Mouse (Mus musculus) myocyte (in vitro differentiated cells): ENCODE measurements around the gene Rbck1. TPM values are rescaled to one million over a fixed set of nuclear protein-coding genes. Genes with fewer than 3 reads are reported as not detected.

ENCODE experiments used
- H3K27me3 ChIP-seq: one replicate; pipeline ENCODE4 v1.6.1; 2011; ENCODE audit not compliant: control insufficient read depth, insufficient read depth, insufficient read length
- H3K36me3 ChIP-seq: one replicate; pipeline ENCODE4 v1.6.1; 2011; ENCODE audit not compliant: control insufficient read depth, insufficient read depth
- H3K4me2 ChIP-seq: one replicate; pipeline ENCODE4 v1.6.1; 2011; ENCODE audit warnings: low read depth, control low read depth
- H3K4me3 ChIP-seq: one replicate; pipeline ENCODE4 v1.5.1; 2011; ENCODE audit warnings: mild to moderate bottlenecking, control low read depth, moderate library complexity
- H3K79me2 ChIP-seq: one replicate; pipeline ENCODE4 v1.6.1; 2011; ENCODE audit not compliant: control insufficient read depth, insufficient read depth
- H3ac ChIP-seq: one replicate; pipeline ENCODE4 v1.6.1; 2011; ENCODE audit not compliant: control insufficient read depth, insufficient read length
- CEBPB ChIP-seq: IDR thresholded peaks from 2 replicates; pipeline ENCODE4 v1.6.1; 2011; ENCODE audit warnings: mild to moderate bottlenecking, moderate library complexity; ENCODE audit not compliant: poor library complexity, insufficient read depth, severe bottlenecking
- E2F4 ChIP-seq: IDR thresholded peaks from one replicate; pipeline ENCODE4 v1.6.1; 2011; ENCODE audit warnings: mild to moderate bottlenecking, control low read depth, moderate library complexity; ENCODE audit not compliant: insufficient read depth
- MAX ChIP-seq: IDR thresholded peaks from one replicate; pipeline ENCODE4 v1.6.1; 2011; ENCODE audit warnings: low read depth, mild to moderate bottlenecking, control low read depth
- MYOD1 ChIP-seq, 3 experiments: IDR thresholded peaks; one replicate each; pipeline ENCODE4 v1.6.1; 2011; ENCODE audit warnings: control low read depth in 2 of 3, low read depth in 2 of 3, mild to moderate bottlenecking in 2 of 3, moderate library complexity in 1 of 3; ENCODE audit not compliant: insufficient read length in 2 of 3, control insufficient read depth in 1 of 3
- MYOG ChIP-seq, 3 experiments: IDR thresholded peaks; one replicate each; pipeline ENCODE4 v1.6.1; 2011; ENCODE audit warnings: control low read depth in 2 of 3, low read depth in 2 of 3, mild to moderate bottlenecking in 2 of 3; ENCODE audit not compliant: insufficient read length in 2 of 3, control insufficient read depth in 1 of 3, insufficient read depth in 1 of 3
- POLR2A ChIP-seq: IDR thresholded peaks from one replicate; pipeline ENCODE4 v1.6.1; 2011; ENCODE audit warnings: low read depth, mild to moderate bottlenecking, control low read depth, moderate library complexity; ENCODE audit not compliant: insufficient read length
- POLR2AphosphoS2 ChIP-seq: IDR thresholded peaks from one replicate; pipeline ENCODE4 v1.6.1; 2011; ENCODE audit warnings: low read depth, control low read depth; ENCODE audit not compliant: insufficient read length
- REST ChIP-seq: IDR thresholded peaks from one replicate; pipeline ENCODE4 v1.6.1; 2011; ENCODE audit warnings: mild to moderate bottlenecking, control low read depth, moderate library complexity; ENCODE audit not compliant: insufficient read depth, insufficient read length
- SRF ChIP-seq: IDR thresholded peaks from one replicate; pipeline ENCODE4 v1.6.1; 2011; ENCODE audit warnings: low read depth; ENCODE audit not compliant: control insufficient read depth, insufficient read length
- TCF12 ChIP-seq: IDR thresholded peaks from one replicate; pipeline ENCODE4 v1.6.1; 2011; ENCODE audit warnings: mild to moderate bottlenecking, control low read depth; ENCODE audit not compliant: poor library complexity, insufficient read depth, severe bottlenecking
- TCF3 ChIP-seq: IDR thresholded peaks from one replicate; pipeline ENCODE4 v1.6.1; 2011; ENCODE audit warnings: low read depth, control low read depth; ENCODE audit not compliant: insufficient read length
- USF1 ChIP-seq: IDR thresholded peaks from one replicate; pipeline ENCODE4 v1.6.1; 2011; ENCODE audit warnings: low read depth, mild to moderate bottlenecking, control low read depth, moderate library complexity
- polyA plus RNA-seq: library from polyadenylated mRNA; unstranded; fragments of >200 nt; fragmentation: generic; extraction: Trizol; gene quantifications from one replicate; pipeline ENCODE4 v1.2.1, GENCODE M21; 2012; ENCODE audit warnings: missing spikeins

The Rbck1 gene
- polyA plus RNA-seq, 1 experiment: 73.3 TPM

DNA sequence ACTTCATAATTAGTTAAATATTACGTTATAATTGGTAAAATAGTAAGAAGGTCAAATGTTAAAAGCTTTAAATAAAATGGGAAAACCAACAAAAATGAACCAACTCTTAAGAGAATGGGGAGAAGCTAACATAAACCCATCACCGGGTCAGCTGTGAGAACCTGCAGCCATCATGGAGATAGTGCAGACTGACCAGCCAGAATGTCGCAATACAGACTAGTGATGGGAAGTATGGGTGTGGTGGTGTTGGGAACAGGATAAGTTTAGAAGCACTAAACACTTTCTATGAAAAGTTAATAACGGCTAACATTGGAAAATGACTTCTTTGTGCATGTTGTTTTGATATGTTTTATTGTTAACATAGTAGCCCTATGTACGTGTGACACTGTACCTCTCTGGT, 44.9 kb downstream of the Rbck1 start:
- no peaks in the 10 kb centered on the region for H3K27me3 ChIP-seq
- H3K79me2 ChIP-seq: no peaks in the 10 kb centered on the region
- no peak for TF ChIP-seq MYOD1 (IDR thresholded peaks at IDR 0.05; ENCODE audit: control insufficient read depth in 1 of 3, insufficient read length in 2 of 3, low read depth in 2 of 3)
- TF ChIP-seq CEBPB: peak; percentile 52; the same call in 1 of the 2 replicates
- no peak overlapping the region for H3K4me2 ChIP-seq
- H3K36me3 ChIP-seq: peaks cover 51% of the 10 kb centered on the region
- no peak overlapping the region for H3K4me3 ChIP-seq
- H3ac ChIP-seq: no peak overlapping the region

DNA sequence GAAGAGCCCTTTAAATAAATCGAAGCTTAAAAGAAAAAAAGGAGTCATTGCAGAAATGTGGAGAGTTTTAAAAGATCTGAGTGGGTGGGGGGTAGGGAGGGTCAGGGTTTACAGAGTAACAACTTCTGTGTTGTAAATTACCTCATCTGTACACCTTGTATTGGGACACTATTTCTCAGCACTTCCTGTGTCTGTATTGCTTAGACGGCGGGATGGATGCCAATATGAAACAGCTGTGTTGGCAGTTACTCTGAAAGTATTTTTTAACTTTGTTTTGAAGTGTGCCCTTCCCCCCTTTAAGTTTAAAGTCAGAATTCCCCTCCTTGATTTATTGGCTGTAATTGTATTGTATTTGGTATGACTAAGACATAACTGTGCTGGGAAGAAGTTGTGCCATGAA, 51.0 kb downstream of the Rbck1 start:
- Histone ChIP-seq H3K27me3 (no peaks in the 10 kb centered on the region), H3K79me2 (no peaks in the 10 kb centered on the region), H3K36me3 (peaks cover 72% of the 10 kb centered on the region), H3ac (no peak overlapping the region), H3K4me2 (no peak overlapping the region), H3K4me3 (no peak overlapping the region)
- no peak for TF ChIP-seq MYOG (IDR thresholded peaks at IDR 0.05; ENCODE audit: control insufficient read depth in 1 of 3, insufficient read depth in 1 of 3, insufficient read length in 2 of 3, low read depth in 2 of 3)
- TF ChIP-seq SRF: no peak
- TF ChIP-seq TCF3: no peak
- no peak for TF ChIP-seq E2F4
- TF ChIP-seq POLR2AphosphoS2: no peak
- TF ChIP-seq MAX: no peak
- no peak for TF ChIP-seq REST
- no peak for TF ChIP-seq CEBPB
- TF ChIP-seq TCF12: no peak
- no peak for TF ChIP-seq USF1
- TF ChIP-seq MYOD1 (IDR thresholded peaks at IDR 0.05; ENCODE audit: control insufficient read depth in 1 of 3, insufficient read length in 2 of 3, low read depth in 2 of 3): no peak
- TF ChIP-seq POLR2A: no peak

DNA sequence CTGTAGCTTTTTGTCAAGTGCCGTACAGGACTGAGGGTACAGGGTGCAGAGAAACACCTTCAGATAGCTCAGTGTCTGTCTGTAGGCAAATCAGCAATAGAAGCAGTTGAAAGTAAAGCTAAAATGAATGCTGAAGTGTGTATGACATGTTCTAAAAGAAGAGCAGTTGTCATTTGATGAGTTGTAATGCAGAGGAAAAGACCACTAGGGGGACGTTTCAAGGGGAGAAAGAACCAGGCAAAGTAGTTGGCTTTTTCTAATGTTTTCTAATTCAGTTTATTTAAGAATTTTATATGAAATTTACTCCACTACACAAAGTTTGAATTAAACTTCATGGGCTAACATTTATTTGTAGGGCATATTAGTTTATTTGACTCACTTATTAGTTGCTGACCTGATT, 58.8 kb downstream of the Rbck1 start:
- Histone ChIP-seq H3K27me3 (no peaks in the 10 kb centered on the region), H3K36me3 (peaks cover 70% of the 10 kb centered on the region), H3K4me2 (no peak overlapping the region), H3K79me2 (no peaks in the 10 kb centered on the region), H3ac (no peak overlapping the region), H3K4me3 (no peak overlapping the region)
- no peak for TF ChIP-seq CEBPB
- no peak for TF ChIP-seq REST
- TF ChIP-seq SRF: no peak
- no peak for TF ChIP-seq MYOD1 (IDR thresholded peaks at IDR 0.05; ENCODE audit: control insufficient read depth in 1 of 3, insufficient read length in 2 of 3, low read depth in 2 of 3)
- TF ChIP-seq TCF12: no peak
- no peak for TF ChIP-seq TCF3
- TF ChIP-seq POLR2AphosphoS2: no peak
- no peak for TF ChIP-seq MYOG (IDR thresholded peaks at IDR 0.05; ENCODE audit: control insufficient read depth in 1 of 3, insufficient read depth in 1 of 3, insufficient read length in 2 of 3, low read depth in 2 of 3)
- TF ChIP-seq USF1: no peak
- no peak for TF ChIP-seq MAX
- TF ChIP-seq E2F4: no peak
- TF ChIP-seq POLR2A: no peak

Other genes starting within 250 kb of the Rbck1 start
- 21.7 TPM for gene Srxn1, start 227.1 kb downstream of the Rbck1 start, polyA plus RNA-seq
- gene Tcf15, start 189.1 kb downstream of the Rbck1 start, polyA plus RNA-seq: not detected
- gene Csnk2a1, start 105.8 kb downstream of the Rbck1 start, polyA plus RNA-seq: 47.5 TPM
- gene Tbc1d20, start 38.8 kb downstream of the Rbck1 start, polyA plus RNA-seq: 51.8 TPM
- gene Trib3, start 11.4 kb upstream of the Rbck1 start, polyA plus RNA-seq: 410 TPM
- not detected for gene Nrsn2, start 44.0 kb upstream of the Rbck1 start, polyA plus RNA-seq
- gene Sox12, start 65.4 kb upstream of the Rbck1 start, polyA plus RNA-seq: 7.8 TPM
- not detected for gene Zcchc3, start 82.4 kb upstream of the Rbck1 start, polyA plus RNA-seq
- not detected for gene 6820408C15Rik, start 82.9 kb upstream of the Rbck1 start, polyA plus RNA-seq
- gene Defb23, start 132.0 kb upstream of the Rbck1 start, polyA plus RNA-seq: not detected
- not detected for gene Defb20, start 144.4 kb upstream of the Rbck1 start, polyA plus RNA-seq
- gene Defb22, start 157.5 kb upstream of the Rbck1 start, polyA plus RNA-seq: not detected
- not detected for gene Defb26, start 179.0 kb upstream of the Rbck1 start, polyA plus RNA-seq
- not detected for gene Defb28, start 185.6 kb upstream of the Rbck1 start, polyA plus RNA-seq
- gene Defb29, start 207.4 kb upstream of the Rbck1 start, polyA plus RNA-seq: not detected
- gene Gm17416, start 236.7 kb upstream of the Rbck1 start, polyA plus RNA-seq: not detected
- not detected for gene Defb21, start 240.1 kb upstream of the Rbck1 start, polyA plus RNA-seq
- gene Defb19, start 247.7 kb upstream of the Rbck1 start, polyA plus RNA-seq: not detected